Mouse (Mus musculus) heart, embryonic 16.5 days (tissue): ENCODE measurements at regions not wholly inside any gene's neighbourhood (a gene's known extent, or its start where the extent isn't known, plus 50 kb on each side); places are given as distances from the start of the nearest gene placed in this dataset.

Experiments
- ATAC-seq: fragments of 200-750 bp; cut with Nextera tagmentation; replicated peaks from 2 replicates; pipeline ENCODE4 v1.8.0; 2017; ENCODE audit warnings: moderate number of reproducible peaks; ENCODE audit not compliant: insufficient read depth, low FRiP score; ENCODE audit errors: extremely low read depth
- H3K27ac ChIP-seq: fragments of 300-500 bp; sonication (generic); 2 replicates; pipeline ENCODE4 v1.5.1; 2014; ENCODE audit warnings: mild to moderate bottlenecking, low read length, control low read depth, moderate library complexity
- H3K27me3 ChIP-seq: fragments of 300-500 bp; sonication (generic); 2 replicates; pipeline ENCODE4 v1.6.1; 2014; ENCODE audit warnings: low read length, mixed read lengths; ENCODE audit not compliant: control insufficient read depth, insufficient read depth
- H3K36me3 ChIP-seq: fragments of 300-500 bp; sonication (generic); 2 replicates; pipeline ENCODE4 v1.6.1; 2014; ENCODE audit not compliant: control insufficient read depth, insufficient read depth
- H3K4me1 ChIP-seq: fragments of 300-500 bp; sonication (generic); 2 replicates; pipeline ENCODE4 v1.6.1; 2014; ENCODE audit warnings: low read length, mixed read lengths; ENCODE audit not compliant: control insufficient read depth, insufficient read depth
- H3K4me2 ChIP-seq: fragments of 300-500 bp; sonication (generic); 2 replicates; pipeline ENCODE4 v1.6.1; 2014; ENCODE audit warnings: low read depth, mild to moderate bottlenecking, control low read depth, low read length
- H3K4me3 ChIP-seq: fragments of 300-500 bp; sonication (generic); 2 replicates; pipeline ENCODE4 v1.5.1; 2014; ENCODE audit warnings: mild to moderate bottlenecking, control low read depth, low read length
- H3K9ac ChIP-seq: fragments of 300-500 bp; sonication (generic); 2 replicates; pipeline ENCODE4 v1.6.1; 2014; ENCODE audit warnings: low read length, control low read depth
- H3K9me3 ChIP-seq: fragments of 300-500 bp; sonication (generic); replicated peaks from 2 replicates; pipeline ENCODE4 v1.6.1; 2016; ENCODE audit warnings: low read length; ENCODE audit not compliant: control insufficient read depth
- WGBS: fragments of 180-500 bp; shearing (Covaris S2); extraction: QIAGEN DNeasy Blood & Tissue Kit; methylation state at CpG from one replicate; pipeline ENCODE4 v1.1.7; 2014; 5-methylcytosine and 5-hydroxymethylcytosine counted together

GRCm38 (mm10) chr15:25550269-25551054 is 71.9 kb upstream of the Myo10 start:
- Histone ChIP-seq H3K4me2 (no peak overlapping the region), H3K4me1 (peaks cover 2% of the 10 kb centered on the region; the same call in 1 of the 2 replicates), H3K27ac (no peak overlapping the region), H3K4me3 (no peak overlapping the region), H3K9ac (no peak overlapping the region), H3K27me3 (peaks cover 10% of the 10 kb centered on the region), H3K9me3 (no peaks in the 10 kb centered on the region), H3K36me3 (no peaks in the 10 kb centered on the region)
- ATAC-seq, result no peak
- 78% methylated on average over 8 of the region's 8 CpGs for WGBS

- H3K4me3 ChIP-seq, result no peak overlapping the region
- no peak for ATAC-seq
- no peak overlapping the region for H3K27ac ChIP-seq
- H3K9me3 ChIP-seq, result no peaks in the 10 kb centered on the region
- H3K4me2 ChIP-seq, result no peak overlapping the region
- peaks cover 10% of the 10 kb centered on the region for H3K27me3 ChIP-seq
- peaks cover 2% of the 10 kb centered on the region; the same call in 1 of the 2 replicates for H3K4me1 ChIP-seq
- no peak overlapping the region for H3K9ac ChIP-seq
- no peaks in the 10 kb centered on the region for H3K36me3 ChIP-seq
- 83% methylated on average over 10 of the region's 10 CpGs for WGBS
These were observed 67.4 kb upstream of the Myo10 start for GRCm38 (mm10) chr15:25554945-25555344.

- no peaks in the 10 kb centered on the region for H3K36me3 ChIP-seq
- H3K4me2 ChIP-seq, result no peak overlapping the region
- H3K9ac ChIP-seq, result no peak overlapping the region
- WGBS, result 41% methylated on average over 2 of the region's 2 CpGs
- ATAC-seq, result no peak
- H3K9me3 ChIP-seq, result no peaks in the 10 kb centered on the region
- H3K4me3 ChIP-seq, result no peak overlapping the region
- no peak overlapping the region for H3K27ac ChIP-seq
- peaks cover 2% of the 10 kb centered on the region; the same call in 1 of the 2 replicates for H3K4me1 ChIP-seq
- peaks cover 10% of the 10 kb centered on the region for H3K27me3 ChIP-seq
These were observed 66.5 kb upstream of the Myo10 start for GRCm38 (mm10) chr15:25555852-25556251.

DNA sequence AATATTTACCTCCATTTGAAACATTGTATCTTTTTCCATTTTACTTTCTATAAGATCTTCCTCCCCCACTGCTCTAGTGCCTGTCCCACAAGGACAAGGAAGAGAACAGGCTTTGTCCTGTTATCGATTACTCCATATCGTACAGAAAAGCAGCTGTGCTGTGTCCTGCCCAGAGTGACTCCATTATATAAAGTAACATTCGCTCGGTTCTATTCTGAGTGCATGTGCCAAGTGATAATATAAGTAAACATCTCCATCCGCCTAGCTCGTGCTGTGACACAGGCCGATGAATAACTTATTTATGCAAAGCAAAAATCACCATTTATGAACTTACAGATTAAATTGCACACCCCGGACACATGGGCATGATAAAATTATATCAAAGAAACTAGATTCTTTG is 64.8 kb upstream of the Myo10 start:
- Histone ChIP-seq H3K4me1 (peaks cover 2% of the 10 kb centered on the region; the same call in 1 of the 2 replicates), H3K27ac (no peak overlapping the region), H3K4me2 (no peak overlapping the region), H3K36me3 (no peaks in the 10 kb centered on the region), H3K9me3 (no peaks in the 10 kb centered on the region), H3K27me3 (peaks cover 3% of the 10 kb centered on the region), H3K4me3 (no peak overlapping the region), H3K9ac (no peak overlapping the region)
- no peak for ATAC-seq
- 60% methylated on average over 8 of the region's 8 CpGs for WGBS

GRCm38 (mm10) chr15:25558240-25558639 is 64.1 kb upstream of the Myo10 start:
- H3K36me3 ChIP-seq, result no peaks in the 10 kb centered on the region
- no peak for ATAC-seq
- WGBS, result 75% methylated on average over 7 of the region's 7 CpGs
- H3K4me3 ChIP-seq, result no peak overlapping the region
- H3K4me2 ChIP-seq, result no peak overlapping the region
- no peaks in the 10 kb centered on the region for H3K9me3 ChIP-seq
- peaks cover 2% of the 10 kb centered on the region; the same call in 1 of the 2 replicates for H3K4me1 ChIP-seq
- H3K27ac ChIP-seq, result no peak overlapping the region
- no peaks in the 10 kb centered on the region for H3K27me3 ChIP-seq
- H3K9ac ChIP-seq, result no peak overlapping the region

- H3K9me3 ChIP-seq, result no peaks in the 10 kb centered on the region
- H3K4me3 ChIP-seq, result no peak overlapping the region
These were observed 58.7 kb upstream of the Myo10 start for GRCm38 (mm10) chr15:25563641-25564040.

GRCm38 (mm10) chr15:25572495-25572894 is 49.8 kb upstream of the Myo10 start:
- no peak for ATAC-seq
- H3K27me3 ChIP-seq, result no peaks in the 10 kb centered on the region
- no peak overlapping the region for H3K4me3 ChIP-seq
- H3K4me1 ChIP-seq, result peaks cover 2% of the 10 kb centered on the region; the same call in 1 of the 2 replicates
- H3K9ac ChIP-seq, result no peak overlapping the region
- no peaks in the 10 kb centered on the region for H3K36me3 ChIP-seq
- no peaks in the 10 kb centered on the region for H3K9me3 ChIP-seq
- WGBS, result 24% methylated on average over 6 of the region's 6 CpGs
- no peak overlapping the region for H3K27ac ChIP-seq
- H3K4me2 ChIP-seq, result no peak overlapping the region

More at GRCm38 (mm10) chr15:25563641-25564040, 58.7 kb upstream of the Myo10 start:
- Histone ChIP-seq H3K4me1 (no peaks in the 10 kb centered on the region), H3K27ac (no peak overlapping the region), H3K9ac (no peak overlapping the region), H3K4me2 (no peak overlapping the region), H3K27me3 (no peaks in the 10 kb centered on the region), H3K36me3 (no peaks in the 10 kb centered on the region)
- ATAC-seq, result no peak
- WGBS, result 73% methylated on average over 7 of the region's 7 CpGs
